Mouse (Mus musculus): ENCODE data around the gene Ltbp1.

Gene Ltbp1

DNA sequence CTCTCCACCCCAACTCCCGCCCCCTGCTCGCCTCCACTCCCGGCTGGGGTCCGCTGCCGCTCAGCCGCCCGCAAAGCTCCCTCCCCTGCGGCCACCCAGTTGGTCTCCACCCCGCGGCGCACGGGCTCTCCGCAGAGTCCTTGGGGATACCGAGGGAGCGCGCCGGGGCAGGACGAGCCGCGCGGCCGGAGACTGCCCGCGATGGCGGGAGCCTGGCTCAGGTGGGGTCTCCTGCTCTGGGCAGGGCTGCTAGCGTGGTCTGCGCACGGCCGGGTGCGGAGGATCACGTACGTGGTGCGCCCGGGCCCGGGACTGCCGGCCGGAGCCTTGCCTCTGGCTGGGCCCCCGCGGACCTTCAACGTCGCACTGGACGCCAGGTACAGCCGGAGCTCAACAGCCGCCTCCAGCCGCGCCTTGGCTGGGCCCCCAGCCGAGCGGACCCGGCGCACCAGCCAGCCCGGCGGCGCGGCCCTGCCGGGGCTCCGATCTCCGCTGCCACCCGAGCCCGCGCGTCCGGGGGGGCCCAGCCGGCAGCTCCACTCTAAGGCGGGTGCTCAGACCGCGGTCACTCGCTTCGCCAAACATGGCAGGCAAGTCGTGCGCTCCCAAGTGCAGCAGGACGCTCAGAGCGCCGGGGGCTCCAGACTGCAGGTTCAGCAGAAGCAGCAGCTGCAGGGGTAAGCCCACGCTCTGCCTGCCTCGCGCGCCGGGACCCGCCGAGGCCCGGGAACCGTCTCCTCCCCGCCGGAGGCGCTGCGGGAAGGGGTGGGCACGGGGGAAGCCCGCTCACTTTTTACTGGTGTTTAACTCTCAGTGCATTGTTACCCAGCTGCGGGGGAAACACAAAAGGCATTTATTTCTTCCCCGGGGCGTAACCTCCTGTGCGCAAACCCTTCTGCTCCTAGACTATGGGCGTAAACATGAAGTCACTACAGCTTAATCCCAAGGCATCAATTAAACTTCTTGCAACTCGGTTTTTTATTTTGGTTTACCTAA, 615 bp downstream of the Ltbp1 start:
- DNase-seq = peak; percentile 23 to 29

DNA sequence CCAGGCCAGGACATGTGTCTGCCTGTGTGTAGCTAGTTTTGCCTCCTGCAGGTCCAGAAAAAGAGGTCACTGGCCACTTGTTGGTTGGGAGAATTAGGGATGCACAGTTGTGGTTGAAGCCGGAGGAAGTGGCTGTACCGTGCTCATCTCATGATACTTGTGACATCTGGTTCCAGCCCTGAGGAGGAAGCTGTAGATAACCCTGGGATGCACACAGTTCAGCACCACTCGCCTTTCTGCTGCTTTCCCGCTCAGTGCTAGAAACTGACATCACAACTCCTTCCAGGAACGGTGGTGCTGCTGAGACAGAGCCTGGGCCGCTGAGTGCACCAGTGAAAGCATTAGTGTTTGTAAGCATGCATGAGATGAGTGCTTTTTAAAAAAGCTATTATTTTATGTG, 5.6 kb downstream of the Ltbp1 start:
- no peak for DNase-seq

DNA sequence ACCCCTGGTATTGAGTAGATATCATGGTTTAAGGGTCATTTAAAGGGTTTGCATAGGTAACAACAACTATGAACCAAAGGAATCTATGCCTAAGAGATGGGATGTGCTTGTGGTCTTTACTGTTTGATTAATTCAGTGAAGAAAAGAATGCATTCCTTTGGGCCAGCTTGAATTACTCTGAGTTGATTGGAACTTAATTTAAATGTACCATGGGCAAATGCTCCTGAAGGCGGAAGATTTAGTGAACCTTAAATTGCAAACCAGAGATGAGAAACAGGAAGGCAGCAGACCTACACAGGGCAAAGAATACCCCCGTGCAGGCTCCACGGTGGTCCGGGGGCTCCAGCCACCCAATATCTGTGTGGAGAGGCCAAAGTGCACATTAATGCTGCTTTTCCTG, 7.8 kb downstream of the Ltbp1 start:
- no peak for DNase-seq

DNA sequence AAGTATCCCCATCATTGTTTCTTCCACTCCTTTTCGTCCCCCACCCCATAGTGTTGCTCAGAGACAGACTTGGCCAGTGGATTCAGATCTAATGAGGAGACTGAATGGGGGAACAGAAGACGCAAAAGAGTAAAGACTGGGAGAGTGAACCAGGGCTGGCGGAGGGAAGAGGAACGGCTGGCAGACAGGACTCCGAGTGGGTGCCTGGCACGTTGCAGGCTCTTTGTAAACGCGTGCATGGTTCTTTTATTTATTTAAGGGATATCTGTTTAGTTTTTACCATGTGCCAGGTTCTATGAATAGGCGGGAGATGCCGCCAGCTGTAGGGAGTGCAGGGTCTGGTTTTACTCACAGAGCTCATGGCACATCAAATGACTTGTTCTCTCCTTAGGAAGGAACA, 8.5 kb downstream of the Ltbp1 start:
- DNase-seq = no peak

DNA sequence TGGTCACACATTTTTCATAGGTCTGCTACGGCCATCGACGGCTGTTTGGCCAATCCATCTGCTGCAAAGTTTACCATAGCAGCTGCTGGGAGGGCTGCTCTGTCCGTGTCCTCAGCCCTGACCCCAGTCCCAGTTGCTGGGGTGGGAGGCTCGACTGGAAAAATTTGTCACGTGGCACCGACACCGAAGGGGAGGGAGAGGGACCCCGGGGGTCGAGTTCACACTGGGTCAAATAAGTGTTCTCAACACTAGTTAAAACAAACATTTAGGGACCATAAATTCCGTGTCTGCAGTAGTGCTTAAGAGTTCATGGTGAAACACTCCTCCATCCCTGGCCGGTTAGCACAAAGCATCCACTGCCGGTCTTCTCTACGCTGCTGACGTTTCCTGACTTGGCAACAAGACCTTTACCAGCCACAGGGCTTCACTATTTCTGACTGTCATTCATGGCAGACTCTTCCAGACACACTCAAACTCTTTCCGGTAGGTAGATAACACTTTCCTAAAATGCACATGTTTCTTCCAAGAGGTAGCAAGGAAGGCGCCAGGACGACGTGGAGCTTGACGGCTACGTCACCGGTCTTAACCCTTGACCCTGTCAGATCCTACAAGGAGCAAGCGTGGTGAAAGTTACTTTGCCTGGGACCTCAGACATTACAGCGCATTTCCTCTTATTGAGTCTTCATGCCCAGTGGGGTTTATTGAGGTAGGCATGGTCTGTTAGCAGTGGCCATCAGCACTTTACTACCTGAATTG, 9.4 kb downstream of the Ltbp1 start:
- no peak for DNase-seq

DNA sequence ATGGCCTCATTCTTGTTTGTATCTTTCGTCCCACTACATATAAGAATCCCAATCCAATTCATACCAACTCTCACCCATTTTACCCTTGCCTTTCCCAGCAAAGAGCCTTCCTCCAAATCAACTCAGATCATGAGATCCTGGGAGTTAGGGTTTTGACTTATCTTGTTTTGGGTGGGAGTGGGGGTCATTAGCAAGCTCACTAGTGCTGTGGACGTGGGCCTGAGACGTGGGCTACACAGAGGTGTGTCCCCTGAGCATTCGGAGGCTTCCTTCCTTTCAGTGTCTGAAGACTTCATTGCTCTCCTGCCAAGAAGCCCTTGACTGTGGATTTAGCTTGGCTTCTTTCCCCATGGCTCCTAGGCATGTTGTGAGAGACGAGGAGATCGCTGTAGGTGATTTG, 10.2 kb downstream of the Ltbp1 start:
- no peak for DNase-seq

DNA sequence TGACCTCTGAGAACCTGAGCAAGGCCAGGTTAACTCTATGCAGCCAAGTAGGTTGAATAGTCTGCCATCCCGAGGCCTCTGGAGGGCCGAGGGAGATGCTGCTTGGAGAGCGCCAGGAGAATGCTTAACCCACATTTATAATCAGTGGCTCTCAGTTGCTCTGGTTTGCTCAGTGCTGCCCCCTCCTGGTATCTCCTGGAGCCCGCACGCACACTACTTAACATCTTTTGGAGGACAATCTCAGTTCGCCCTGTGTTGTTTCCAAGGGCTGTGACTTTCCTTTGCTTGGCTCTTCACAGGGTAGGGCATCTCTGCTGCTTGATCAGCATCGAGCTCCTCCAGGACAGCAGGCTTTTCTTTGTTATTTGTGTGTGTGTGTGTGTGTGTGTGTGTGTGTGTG, 12.1 kb downstream of the Ltbp1 start:
- DNase-seq = no peak

DNA sequence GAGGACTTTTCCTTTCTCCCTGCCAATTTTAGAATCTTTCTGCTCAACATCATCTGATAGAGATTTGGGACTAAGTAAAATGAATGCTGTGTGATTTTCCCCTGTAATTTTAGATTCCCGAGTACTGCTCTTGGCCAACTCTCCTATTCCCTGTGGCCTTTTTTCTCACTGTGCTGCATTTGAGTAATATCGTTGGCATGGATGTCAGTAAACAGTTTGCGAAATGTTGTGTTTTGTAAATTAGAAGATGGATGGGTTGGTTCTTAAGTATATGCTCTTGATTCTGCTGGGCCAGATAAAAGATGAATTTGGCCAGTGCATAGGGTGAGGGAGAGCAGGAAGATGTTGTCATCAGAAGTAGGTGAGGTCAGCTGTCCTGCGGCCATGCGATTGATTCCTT, 12.8 kb downstream of the Ltbp1 start:
- DNase-seq = no peak

DNA sequence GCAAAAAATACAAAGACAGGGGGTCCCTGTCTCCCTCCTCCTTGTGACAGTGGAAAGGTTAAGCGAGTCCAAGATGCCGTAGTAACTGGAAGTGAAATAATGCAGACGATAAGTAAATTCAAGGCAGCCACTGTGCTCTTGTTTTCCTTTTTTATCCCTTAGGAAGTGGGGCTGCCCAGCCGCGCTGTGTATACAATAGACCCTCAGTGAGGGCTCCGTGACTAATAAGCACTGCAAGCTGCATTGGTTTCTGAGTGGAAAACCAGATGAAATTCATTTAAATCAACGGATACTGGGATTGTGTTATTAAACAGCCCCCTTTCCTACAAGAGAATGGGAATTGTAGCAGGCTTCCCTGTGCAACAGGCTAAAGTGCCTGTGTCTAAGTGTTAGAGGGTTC, 14.7 kb downstream of the Ltbp1 start:
- DNase-seq = no peak

DNA sequence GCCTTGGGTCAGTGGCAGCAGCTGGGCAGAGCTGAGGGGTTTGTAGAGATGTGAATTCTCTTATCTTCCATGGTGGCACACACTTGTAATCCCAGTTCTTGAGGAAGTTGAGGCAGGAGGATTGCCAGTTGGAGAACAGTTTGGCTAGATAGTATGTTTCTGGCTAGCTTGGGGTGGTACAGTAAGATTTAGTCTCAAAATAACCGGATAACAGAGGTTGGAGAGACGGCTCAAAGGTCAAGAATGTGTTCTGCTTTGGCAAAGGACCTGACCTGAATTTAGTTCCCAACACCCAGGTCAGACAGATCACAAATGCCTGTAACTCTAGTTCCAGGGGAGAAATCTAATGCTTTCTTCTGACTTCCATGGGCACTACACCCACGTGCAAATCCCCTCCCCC, 15.3 kb downstream of the Ltbp1 start:
- no peak for DNase-seq

DNA sequence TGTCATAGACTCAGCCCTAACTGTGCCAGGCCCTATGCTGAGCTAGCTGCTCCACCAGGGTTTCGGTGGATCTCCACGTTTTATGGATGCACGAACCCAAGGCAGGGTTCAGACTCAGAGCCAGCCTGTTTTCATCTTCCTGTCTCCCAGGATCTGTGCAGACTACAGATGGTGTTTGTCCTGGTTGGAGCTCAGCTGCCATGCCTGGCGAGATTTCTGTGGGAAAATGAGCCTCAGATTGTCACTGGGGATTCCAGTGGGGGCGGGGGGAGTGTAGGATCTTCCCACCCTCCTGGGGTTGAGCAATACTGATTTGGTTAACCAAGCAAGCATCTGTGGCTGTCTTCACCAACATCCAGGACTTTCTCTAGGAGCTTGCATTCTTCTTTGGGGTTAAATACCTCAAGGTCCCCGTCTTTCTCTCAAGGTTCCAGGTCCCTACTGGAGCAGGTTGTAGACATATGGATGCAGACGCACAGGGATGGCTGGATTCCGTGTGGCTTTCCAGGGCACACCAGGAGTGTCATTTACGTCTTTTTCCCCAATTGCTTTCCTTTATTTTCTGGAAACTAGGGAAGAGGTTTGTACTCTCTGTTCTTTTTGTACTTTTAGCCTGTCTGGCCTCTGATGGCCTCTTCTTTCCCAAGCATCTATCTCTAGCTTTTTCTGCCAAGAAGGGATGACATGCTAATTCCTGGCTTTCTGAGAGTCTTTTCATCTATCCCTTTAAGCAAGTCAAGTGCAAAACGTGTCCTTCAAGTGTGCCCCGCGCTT, 22.2 kb downstream of the Ltbp1 start:
- peak; percentile 24 to 43 for DNase-seq

DNA sequence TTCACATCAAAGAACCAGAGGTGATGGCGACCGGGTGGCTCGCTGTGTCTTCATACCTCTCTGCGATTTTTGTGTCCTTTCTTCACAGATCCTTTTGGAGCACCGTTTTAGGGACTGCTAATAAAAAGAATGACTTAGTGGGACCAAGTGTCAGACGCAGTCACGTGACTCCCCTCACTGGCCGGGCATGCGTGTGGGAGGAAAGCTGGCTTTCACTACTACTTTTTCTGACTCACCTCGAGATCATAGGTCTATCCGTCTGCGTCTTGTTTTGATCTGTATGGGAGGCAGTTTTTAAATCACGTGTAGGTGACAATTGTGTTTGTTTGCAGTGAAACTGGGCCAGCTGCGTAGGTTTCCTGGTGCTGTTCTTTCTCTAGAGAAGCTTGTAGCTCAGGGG, 28.0 kb downstream of the Ltbp1 start:
- DNase-seq = no peak

DNA sequence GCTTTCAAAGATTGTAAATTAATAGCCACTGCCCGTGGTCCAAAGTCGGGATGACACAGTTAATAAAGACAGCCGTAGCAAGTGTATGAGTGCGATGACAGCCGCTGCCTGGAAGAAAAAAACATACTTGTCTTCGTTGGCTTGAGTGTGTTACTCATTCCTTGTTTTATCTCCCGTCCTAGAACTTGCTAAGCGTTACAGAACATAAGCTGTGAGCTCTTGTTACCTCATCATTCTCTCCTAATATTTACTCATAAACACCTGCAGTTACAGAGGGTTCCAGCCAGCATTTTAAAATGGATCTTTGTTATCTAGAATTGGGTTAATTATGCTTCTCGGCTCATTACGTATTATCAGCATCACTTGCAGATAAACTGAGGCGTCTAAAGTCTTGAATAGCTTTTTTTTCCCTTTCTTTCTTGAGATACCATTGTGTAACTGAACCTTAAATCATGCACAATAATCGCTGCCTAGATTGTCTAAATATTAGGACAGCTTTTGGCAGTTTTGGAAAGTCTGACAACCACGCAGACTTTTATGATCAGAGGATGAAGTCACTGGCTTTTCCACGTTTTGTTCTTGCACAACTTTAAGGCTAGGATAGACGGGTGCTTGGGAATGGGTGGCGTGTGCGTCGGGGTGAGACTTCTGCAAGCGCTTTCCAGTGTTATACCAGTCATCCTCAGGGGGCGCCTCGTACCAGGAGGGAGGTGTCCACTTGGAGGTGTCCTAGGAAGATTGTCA, 28.7 kb downstream of the Ltbp1 start:
- DNase-seq = peak in 1 of 2 experiments; percentile 11

DNA sequence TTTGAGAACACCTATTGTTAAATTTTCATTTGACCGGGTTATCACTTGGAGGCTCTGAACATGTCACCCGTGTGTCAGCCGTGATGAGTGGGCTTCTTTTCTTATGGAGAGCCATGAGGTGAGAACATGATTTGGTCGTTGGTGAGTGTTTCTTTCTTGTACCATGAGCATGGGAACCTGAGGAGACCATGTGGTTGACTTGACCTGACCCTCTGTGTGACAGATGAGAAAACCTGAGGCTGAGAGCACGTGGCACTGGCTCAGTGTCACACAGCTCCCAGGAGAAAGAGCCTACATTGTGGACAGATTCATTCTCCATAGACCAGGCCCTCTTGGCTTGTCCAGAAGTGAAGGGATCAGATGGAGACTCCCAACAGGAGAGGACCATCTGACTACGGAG, 31.5 kb downstream of the Ltbp1 start:
- peak in 1 of 2 experiments; percentile 10 for DNase-seq

DNA sequence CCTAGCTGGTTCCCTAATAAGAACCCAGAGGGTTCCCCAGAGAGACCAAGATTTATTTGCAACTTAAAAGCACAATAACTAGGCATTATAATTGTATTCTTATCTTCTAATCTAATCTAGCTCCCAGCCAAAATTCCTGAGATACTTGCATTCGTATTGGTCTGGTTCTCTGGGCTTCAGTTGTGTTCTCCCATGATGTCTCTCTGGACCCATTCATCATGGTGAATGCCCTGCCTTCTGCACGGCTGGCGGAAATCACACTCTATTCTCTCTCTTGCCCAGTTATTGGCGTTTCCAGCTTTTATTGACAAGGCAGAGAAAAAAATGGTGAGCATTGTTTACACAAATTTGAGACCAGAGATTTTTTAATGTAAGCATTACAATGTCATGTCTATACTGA, 33.6 kb downstream of the Ltbp1 start:
- no peak for DNase-seq

DNA sequence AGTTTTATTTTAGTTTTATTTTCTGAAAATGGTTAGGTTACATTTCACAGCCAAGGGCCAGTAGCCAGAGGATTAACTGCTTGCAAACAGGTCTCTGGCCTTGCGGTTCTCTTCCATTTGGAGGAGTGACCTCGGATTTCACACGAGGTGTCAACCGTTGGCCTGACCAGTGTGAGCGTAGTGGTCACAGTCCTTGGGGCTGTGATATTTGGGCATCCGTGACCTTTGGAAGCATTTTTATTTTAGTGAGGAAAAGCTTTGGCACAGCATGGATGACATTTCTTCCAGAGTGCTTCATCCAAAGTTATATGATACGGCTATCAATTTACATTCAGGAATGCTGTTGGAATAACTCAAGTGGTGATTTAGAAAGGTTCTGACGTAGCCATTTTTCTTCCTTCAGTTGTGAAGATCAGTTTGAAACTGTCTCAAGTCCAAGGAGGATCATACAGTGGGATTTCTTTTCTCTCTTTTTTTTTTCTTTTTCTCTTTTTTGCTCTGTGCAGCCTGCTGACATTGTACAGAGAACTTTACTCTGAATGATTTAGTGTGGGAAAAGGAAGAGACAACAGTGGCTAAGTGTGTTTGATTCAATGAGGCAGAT, 44.1 kb downstream of the Ltbp1 start:
- DNase-seq = no peak

DNA sequence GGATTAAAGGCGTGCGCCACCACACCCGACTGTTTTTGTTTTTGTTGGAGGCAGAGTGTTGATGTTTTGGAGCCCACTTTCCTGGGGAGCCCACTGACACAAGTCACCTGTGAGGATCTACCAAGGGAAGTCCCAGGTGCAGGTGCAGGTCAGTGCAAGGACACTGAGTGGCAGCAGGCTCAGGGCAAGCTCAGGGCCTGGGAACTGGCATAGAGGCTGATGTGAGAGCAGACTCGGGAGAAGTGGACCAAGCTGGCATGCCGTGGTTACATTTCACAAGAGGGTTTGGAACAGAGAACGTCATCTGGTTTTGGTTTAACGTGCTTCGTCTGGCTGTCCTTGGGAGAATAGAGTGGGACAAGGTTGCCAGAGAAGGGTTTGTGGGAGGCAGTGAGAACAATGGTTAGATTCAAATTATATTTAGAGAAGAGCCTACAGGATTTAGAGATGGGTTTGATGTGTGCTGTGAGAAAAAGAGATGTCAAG, 46.1 kb downstream of the Ltbp1 start:
- no peak for DNase-seq

DNA sequence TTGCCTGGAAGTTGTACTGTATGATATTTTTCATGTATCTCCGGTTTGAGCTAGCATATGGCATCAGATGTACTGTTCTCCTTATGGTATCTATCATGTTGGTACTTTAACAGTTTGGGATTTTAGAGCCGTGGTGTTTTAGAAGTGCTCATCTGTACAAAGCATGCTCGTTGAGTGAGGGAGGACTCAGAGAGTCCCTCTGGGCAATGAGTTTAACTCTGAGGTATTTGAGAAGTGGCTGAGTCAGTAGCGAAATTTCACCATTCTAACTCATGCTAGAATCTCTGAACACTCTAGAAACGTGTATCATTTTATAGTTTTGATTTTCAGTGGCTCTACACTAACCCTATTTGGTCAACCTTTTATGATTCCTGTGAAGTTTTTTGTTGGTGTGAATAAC, 49.9 kb downstream of the Ltbp1 start:
- DNase-seq = no peak

DNA sequence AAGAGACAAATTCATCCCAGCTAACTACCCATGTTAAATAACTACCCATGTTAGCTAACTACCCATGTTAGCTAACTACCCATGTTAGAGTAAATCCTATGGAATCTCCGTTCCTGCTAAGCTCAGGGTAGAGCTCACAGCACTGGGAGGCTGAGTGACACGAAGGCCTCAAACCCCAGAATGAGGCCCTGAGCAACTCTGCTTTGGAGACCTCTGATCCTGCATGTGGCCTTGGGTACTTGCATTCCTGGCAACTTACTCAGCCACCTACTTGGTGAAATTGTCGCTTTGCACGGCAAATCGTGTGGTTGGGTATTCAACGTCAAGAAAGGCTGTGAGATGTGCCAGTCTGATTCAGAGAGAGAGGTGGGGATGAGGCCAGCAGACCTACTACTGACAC, 50.6 kb downstream of the Ltbp1 start:
- no peak for DNase-seq

DNA sequence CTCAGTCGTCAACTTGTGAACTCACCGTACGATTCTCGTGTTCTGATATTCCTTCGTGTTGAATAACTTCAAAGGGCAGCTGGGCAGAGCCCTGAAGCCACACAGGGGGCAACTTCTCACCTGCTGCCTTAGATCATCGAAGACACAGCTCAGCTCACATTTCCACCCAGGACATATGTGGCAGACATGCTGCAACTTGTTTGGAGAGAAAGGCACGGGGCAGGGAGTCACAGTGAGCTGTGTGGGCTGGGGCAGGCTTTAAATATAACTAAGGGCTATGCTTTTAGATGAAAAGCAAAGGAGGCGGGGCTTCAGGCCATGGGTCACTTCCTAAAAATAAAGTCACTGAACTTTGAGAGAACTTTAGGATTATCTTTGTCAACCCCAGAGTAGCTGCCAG, 51.3 kb downstream of the Ltbp1 start:
- no peak for DNase-seq

DNA sequence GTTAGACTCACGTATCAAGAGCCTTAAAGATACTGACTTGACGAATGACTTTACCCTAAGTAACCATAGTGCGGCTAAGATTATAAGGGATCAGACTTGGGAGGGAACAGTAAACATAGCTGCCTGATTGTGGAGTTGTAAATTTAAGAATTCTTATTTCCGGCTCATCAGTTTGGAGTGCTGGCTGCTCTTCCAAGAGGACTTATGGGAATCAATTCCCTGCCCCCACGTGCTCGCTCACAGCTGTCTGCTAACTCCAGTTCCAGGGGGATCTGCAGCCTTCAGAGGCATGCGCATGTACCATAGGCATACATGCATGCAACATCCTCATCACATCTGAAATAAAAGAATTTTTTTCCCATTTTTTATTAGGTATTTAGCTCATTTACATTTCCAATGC, 61.0 kb downstream of the Ltbp1 start:
- no peak for DNase-seq

DNA sequence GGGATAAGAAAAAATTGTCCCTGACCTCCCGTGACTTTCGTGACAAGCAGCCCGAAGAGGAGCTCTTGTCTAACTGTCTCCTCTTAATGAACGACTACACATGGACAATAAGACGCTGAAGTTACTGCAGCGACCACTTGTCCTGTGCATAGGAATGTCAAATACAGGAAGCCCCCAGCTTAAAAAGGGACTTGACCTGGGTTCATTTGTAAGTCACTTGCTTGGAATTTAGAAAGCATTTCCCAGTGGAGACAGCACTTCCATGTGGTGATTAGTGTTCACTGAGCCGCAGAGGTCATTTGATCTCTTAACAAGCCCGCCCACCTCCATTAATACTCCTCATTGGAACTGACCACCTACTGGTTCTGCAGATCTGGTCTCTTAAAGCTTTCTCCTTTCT, 61.9 kb downstream of the Ltbp1 start:
- DNase-seq = no peak

Measured in lung, adult 18-20 months (tissue).